Mouse (Mus musculus): ENCODE data around the gene Ccdc12.

The Ccdc12 gene

GRCm38 (mm10) chr9:110645219-110645618 is 11.1 kb upstream of the Ccdc12 start:
- no peak for DNase-seq (ENCODE audit: low read depth, low spot score)

GRCm38 (mm10) chr9:110649775-110650174 is 6.5 kb upstream of the Ccdc12 start:
- peak; percentile 75 for DNase-seq (ENCODE audit: low read depth, low spot score)

- no peak for DNase-seq (ENCODE audit: low read depth, low spot score)
These were observed 4.2 kb upstream of the Ccdc12 start for GRCm38 (mm10) chr9:110651931-110652722.

- DNase-seq (ENCODE audit: low read depth, low spot score), result no peak
These were observed 3.2 kb upstream of the Ccdc12 start for GRCm38 (mm10) chr9:110652963-110653654.

- DNase-seq (ENCODE audit: low read depth, low spot score), result no peak
These were observed 2.4 kb upstream of the Ccdc12 start, which contains the start of gene Nbeal2 for GRCm38 (mm10) chr9:110653655-110654461. Nbeal2 (minus strand) TSS chr9:110654161.

- no peak for DNase-seq (ENCODE audit: low read depth, low spot score)
These were observed 1.3 kb upstream of the Ccdc12 start for GRCm38 (mm10) chr9:110654726-110655650.

- DNase-seq (ENCODE audit: low read depth, low spot score), result no peak
These were observed 674 bp upstream of the Ccdc12 start for GRCm38 (mm10) chr9:110655651-110656007.

GRCm38 (mm10) chr9:110657474-110658078 is 1.3 kb downstream of the Ccdc12 start:
- no peak for DNase-seq (ENCODE audit: low read depth, low spot score)

- DNase-seq (ENCODE audit: low read depth, low spot score), result no peak
These were observed 3.2 kb downstream of the Ccdc12 start for GRCm38 (mm10) chr9:110659521-110659920.

GRCm38 (mm10) chr9:110660208-110660607 is 3.9 kb downstream of the Ccdc12 start:
- DNase-seq (ENCODE audit: low read depth, low spot score), result no peak

- no peak for DNase-seq (ENCODE audit: low read depth, low spot score)
These were observed 4.7 kb downstream of the Ccdc12 start for GRCm38 (mm10) chr9:110660856-110661612.

- no peak for DNase-seq (ENCODE audit: low read depth, low spot score)
These were observed 6.5 kb downstream of the Ccdc12 start for GRCm38 (mm10) chr9:110662844-110663243.

GRCm38 (mm10) chr9:110665912-110666311 is 9.6 kb downstream of the Ccdc12 start:
- no peak for DNase-seq (ENCODE audit: low read depth, low spot score)

GRCm38 (mm10) chr9:110666374-110666773 is 10.1 kb downstream of the Ccdc12 start:
- no peak for DNase-seq (ENCODE audit: low read depth, low spot score)

GRCm38 (mm10) chr9:110667219-110667836 is 11.0 kb downstream of the Ccdc12 start:
- no peak for DNase-seq (ENCODE audit: low read depth, low spot score)

- DNase-seq (ENCODE audit: low read depth, low spot score), result no peak
These were observed 12.4 kb downstream of the Ccdc12 start for GRCm38 (mm10) chr9:110668601-110669293.

GRCm38 (mm10) chr9:110669785-110670184 is 13.5 kb downstream of the Ccdc12 start:
- DNase-seq (ENCODE audit: low read depth, low spot score), result no peak

GRCm38 (mm10) chr9:110672462-110673106 is 16.3 kb downstream of the Ccdc12 start:
- DNase-seq (ENCODE audit: low read depth, low spot score), result no peak

All from brain, embryonic 18.5 days (tissue).